Mouse (Mus musculus): ENCODE results near the gene Exoc6b. TPM values are rescaled to one million over a fixed set of nuclear protein-coding genes. Genes with fewer than 3 reads are reported as not detected.

Gene Exoc6b
- total and polyA plus RNA-seq, 2 experiments from 2014 or later = 8.0 to 10.2 TPM

GRCm38 (mm10) chr6:84864625-84865024 lies 204.7 kb downstream of the Exoc6b start:
- no peaks in the 10 kb centered on the region for H3K36me3 ChIP-seq (replicated peaks; ENCODE audit: control insufficient read depth, insufficient read depth, low read length)
- no peak overlapping the region for H3K9ac ChIP-seq (replicated peaks; ENCODE audit: low read depth, low read length)
- no peak overlapping the region for H3K4me3 ChIP-seq (ENCODE audit: low read depth, low read length)
- no peak for ATAC-seq (ENCODE audit: insufficient read depth, low read depth)
- H3K9me3 ChIP-seq (replicated peaks; ENCODE audit: control insufficient read depth, low read length) = no peaks in the 10 kb centered on the region
- DNase-seq (ENCODE audit: low spot score) = no peak
- no peak for TF ChIP-seq EP300 (IDR thresholded peaks at IDR 0.05; ENCODE audit: low read depth)
- no peak for TF ChIP-seq CTCF (IDR thresholded peaks at IDR 0.05; ENCODE audit: low read depth)
- 86% methylated on average over 3 of the region's 3 CpGs for WGBS
- H3K27ac ChIP-seq (ENCODE audit: low read depth) = no peak overlapping the region
- no peaks in the 10 kb centered on the region for H3K4me1 ChIP-seq (ENCODE audit: control insufficient read depth, insufficient read depth)
- no peaks in the 10 kb centered on the region for H3K27me3 ChIP-seq (ENCODE audit: control insufficient read depth, insufficient read depth, low read length)
- H3K4me2 ChIP-seq (ENCODE audit: low read depth, low read length) = no peak overlapping the region

DNA sequence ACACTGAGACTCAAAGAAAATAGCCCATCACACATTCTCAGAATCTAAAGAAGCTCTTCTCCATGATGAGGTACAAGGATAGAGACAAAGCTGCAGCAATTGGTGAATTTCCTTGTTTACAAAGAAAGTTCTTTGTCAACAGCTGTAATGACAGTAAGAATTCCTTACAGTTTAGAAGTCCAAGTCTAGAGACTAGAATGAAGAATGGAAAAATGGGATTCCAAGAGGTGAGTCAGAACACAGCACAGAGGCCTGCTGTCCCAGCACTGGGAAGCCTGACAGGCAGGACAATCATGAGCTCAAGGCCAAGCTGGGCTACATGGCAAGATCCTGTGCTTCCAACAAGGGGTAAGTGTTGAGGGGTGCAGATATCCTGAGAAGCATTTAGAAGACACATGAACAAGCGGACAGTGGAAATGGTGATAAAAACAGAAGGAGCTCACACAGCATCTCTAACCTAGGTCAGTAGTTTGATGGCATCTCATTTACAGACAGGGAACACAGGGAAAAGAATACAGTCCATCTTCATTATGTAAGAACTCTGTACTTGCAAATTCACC lies 205.4 kb downstream of the Exoc6b start:
- Histone ChIP-seq H3K9me3 (replicated peaks; ENCODE audit: control insufficient read depth, low read length) (no peaks in the 10 kb centered on the region), H3K9ac (replicated peaks; ENCODE audit: low read depth, low read length) (no peak overlapping the region), H3K27ac (ENCODE audit: low read depth) (no peak overlapping the region), H3K4me1 (ENCODE audit: control insufficient read depth, insufficient read depth) (no peaks in the 10 kb centered on the region), H3K4me2 (ENCODE audit: low read depth, low read length) (no peak overlapping the region), H3K27me3 (ENCODE audit: control insufficient read depth, insufficient read depth, low read length) (no peaks in the 10 kb centered on the region), H3K36me3 (replicated peaks; ENCODE audit: control insufficient read depth, insufficient read depth, low read length) (no peaks in the 10 kb centered on the region), H3K4me3 (ENCODE audit: low read depth, low read length) (no peak overlapping the region)
- TF ChIP-seq EP300 (IDR thresholded peaks at IDR 0.05; ENCODE audit: low read depth) (no peak), CTCF (IDR thresholded peaks at IDR 0.05; ENCODE audit: low read depth) (no peak)
- no peak for DNase-seq (ENCODE audit: low spot score)
- ATAC-seq (ENCODE audit: insufficient read depth, low read depth) = no peak
- WGBS = 87% methylated on average over 1 of the region's 1 CpGs

- WGBS = 31% methylated on average over 7 of the region's 7 CpGs
- Histone ChIP-seq H3K4me3 (ENCODE audit: low read depth, low read length) (no peak overlapping the region), H3K27ac (ENCODE audit: low read depth) (no peak overlapping the region), H3K9me3 (replicated peaks; ENCODE audit: control insufficient read depth, low read length) (no peaks in the 10 kb centered on the region), H3K9ac (replicated peaks; ENCODE audit: low read depth, low read length) (no peak overlapping the region), H3K36me3 (replicated peaks; ENCODE audit: control insufficient read depth, insufficient read depth, low read length) (no peaks in the 10 kb centered on the region), H3K4me2 (ENCODE audit: low read depth, low read length) (no peak overlapping the region), H3K4me1 (ENCODE audit: control insufficient read depth, insufficient read depth) (peaks cover 11% of the 10 kb centered on the region), H3K27me3 (ENCODE audit: control insufficient read depth, insufficient read depth, low read length) (no peaks in the 10 kb centered on the region)
- TF ChIP-seq CTCF (IDR thresholded peaks at IDR 0.05; ENCODE audit: low read depth) (no peak), EP300 (IDR thresholded peaks at IDR 0.05; ENCODE audit: low read depth) (no peak)
- ATAC-seq (ENCODE audit: insufficient read depth, low read depth) = no peak
- DNase-seq (ENCODE audit: low spot score) = no peak
Observed at GRCm38 (mm10) chr6:84845665-84846064, 223.6 kb downstream of the Exoc6b start.

- ATAC-seq (ENCODE audit: insufficient read depth, low read depth) = no peak
- H3K4me2 ChIP-seq (ENCODE audit: low read depth, low read length) = no peak overlapping the region
- TF ChIP-seq CTCF (IDR thresholded peaks at IDR 0.05; ENCODE audit: low read depth) (no peak), EP300 (IDR thresholded peaks at IDR 0.05; ENCODE audit: low read depth) (no peak)
Observed at GRCm38 (mm10) chr6:84841138-84841537, 228.2 kb downstream of the Exoc6b start.

GRCm38 (mm10) chr6:84807546-84807945 lies 261.8 kb downstream of the Exoc6b start:
- TF ChIP-seq CTCF (IDR thresholded peaks at IDR 0.05; ENCODE audit: low read depth) (no peak), EP300 (IDR thresholded peaks at IDR 0.05; ENCODE audit: low read depth) (no peak)
- Histone ChIP-seq H3K9me3 (replicated peaks; ENCODE audit: control insufficient read depth, low read length) (no peaks in the 10 kb centered on the region), H3K9ac (replicated peaks; ENCODE audit: low read depth, low read length) (no peak overlapping the region), H3K27ac (ENCODE audit: low read depth) (no peak overlapping the region), H3K4me3 (ENCODE audit: low read depth, low read length) (no peak overlapping the region), H3K4me1 (ENCODE audit: control insufficient read depth, insufficient read depth) (no peaks in the 10 kb centered on the region), H3K27me3 (ENCODE audit: control insufficient read depth, insufficient read depth, low read length) (no peaks in the 10 kb centered on the region), H3K36me3 (replicated peaks; ENCODE audit: control insufficient read depth, insufficient read depth, low read length) (no peaks in the 10 kb centered on the region), H3K4me2 (ENCODE audit: low read depth, low read length) (no peak overlapping the region)
- no peak for DNase-seq (ENCODE audit: low spot score)
- 77% methylated on average over 7 of the region's 7 CpGs for WGBS
- no peak for ATAC-seq (ENCODE audit: insufficient read depth, low read depth)

More at GRCm38 (mm10) chr6:84841138-84841537, 228.2 kb downstream of the Exoc6b start:
- H3K9ac ChIP-seq (replicated peaks; ENCODE audit: low read depth, low read length) = no peak overlapping the region
- H3K4me3 ChIP-seq (ENCODE audit: low read depth, low read length) = no peak overlapping the region
- peaks cover 11% of the 10 kb centered on the region for H3K4me1 ChIP-seq (ENCODE audit: control insufficient read depth, insufficient read depth)
- DNase-seq (ENCODE audit: low spot score) = no peak
- H3K27ac ChIP-seq (ENCODE audit: low read depth) = no peak overlapping the region
- no peaks in the 10 kb centered on the region for H3K9me3 ChIP-seq (replicated peaks; ENCODE audit: control insufficient read depth, low read length)
- no peaks in the 10 kb centered on the region for H3K27me3 ChIP-seq (ENCODE audit: control insufficient read depth, insufficient read depth, low read length)
- H3K36me3 ChIP-seq (replicated peaks; ENCODE audit: control insufficient read depth, insufficient read depth, low read length) = no peaks in the 10 kb centered on the region

DNA sequence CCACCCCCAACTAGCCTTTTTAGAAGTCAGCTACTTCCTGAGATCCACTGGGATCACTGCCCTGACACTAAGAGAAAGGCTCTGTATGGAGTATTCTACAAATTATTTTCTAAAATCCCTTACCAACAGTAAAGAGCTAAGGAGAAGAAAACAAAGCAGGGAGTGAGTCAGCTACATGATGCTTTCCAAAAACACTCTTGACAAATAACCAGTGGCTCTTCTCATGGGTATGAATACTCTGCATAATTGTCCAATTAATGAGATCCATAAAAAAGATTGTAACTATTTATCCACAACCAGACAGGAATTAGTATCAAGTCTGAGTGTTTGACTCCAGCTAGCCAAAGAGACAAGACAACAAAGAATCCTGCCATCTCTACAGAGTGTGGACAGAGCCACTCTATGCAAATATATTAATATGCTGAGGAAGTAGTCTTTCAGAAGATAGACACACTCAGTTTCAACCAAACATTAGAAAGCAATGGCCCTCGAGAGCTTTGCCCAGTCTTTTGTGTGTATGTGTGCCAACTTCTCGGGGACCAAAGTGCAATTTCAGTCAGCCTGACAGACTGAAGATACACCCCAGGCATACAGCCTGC lies 263.1 kb downstream of the Exoc6b start:
- no peaks in the 10 kb centered on the region for H3K27me3 ChIP-seq (ENCODE audit: control insufficient read depth, insufficient read depth, low read length)
- no peak for ATAC-seq (ENCODE audit: insufficient read depth, low read depth)
- TF ChIP-seq EP300 (IDR thresholded peaks at IDR 0.05; ENCODE audit: low read depth) (no peak), CTCF (IDR thresholded peaks at IDR 0.05; ENCODE audit: low read depth) (no peak)

More for the DNA sequence above, 263.1 kb downstream of the Exoc6b start:
- Histone ChIP-seq H3K4me1 (ENCODE audit: control insufficient read depth, insufficient read depth) (no peaks in the 10 kb centered on the region), H3K9ac (replicated peaks; ENCODE audit: low read depth, low read length) (no peak overlapping the region), H3K36me3 (replicated peaks; ENCODE audit: control insufficient read depth, insufficient read depth, low read length) (no peaks in the 10 kb centered on the region), H3K27ac (ENCODE audit: low read depth) (no peak overlapping the region), H3K4me2 (ENCODE audit: low read depth, low read length) (no peak overlapping the region), H3K4me3 (ENCODE audit: low read depth, low read length) (no peak overlapping the region), H3K9me3 (replicated peaks; ENCODE audit: control insufficient read depth, low read length) (no peaks in the 10 kb centered on the region)
- DNase-seq (ENCODE audit: low spot score) = no peak
- 62% methylated on average over 2 of the region's 2 CpGs for WGBS

Measured in heart, postnatal 0 days (tissue).